Mouse (Mus musculus): ENCODE measurements around the gene BC025446. TPM values are rescaled to one million over a fixed set of nuclear protein-coding genes. Genes with fewer than 3 reads are reported as not detected.
"Not testable (repeated sequence)": the region's sequence is repeated elsewhere in the genome, so short reads cannot be mapped to it uniquely, and the experiment has no call there.

BC025446 gene
- not detected in 2 replicates for polyA plus RNA-seq (2015; fragmentation: Nextera tagmentation; extraction: Ambion mirVana)

- Histone ChIP-seq H3K4me3 (no peak within 1 kb of the TSS), H3K27me3 (replicated peaks) (no peaks in the 10 kb centered on the region), H3K9ac (no peak within 1 kb of the TSS), H3K4me2 (no peak within 1 kb of the TSS), H3K9me3 (peaks cover 13% of the 10 kb centered on the region; the same call in 1 of the 2 replicates), H3K27ac (replicated peaks) (no peak within 1 kb of the TSS), H3K36me3 (no peaks in the 10 kb centered on the region), H3K4me1 (no peaks in the 10 kb centered on the region)
- WGBS: 61% methylated on average over 7 of the region's 7 CpGs
- no peak for ATAC-seq (ENCODE audit: extremely low read depth, insufficient number of reproducible peaks, low FRiP score, low TSS enrichment)
Measured at GRCm38 (mm10) chr15:75215778-75216691, at the start of gene BC025446. BC025446 (plus strand) TSS chr15:75216376.

- WGBS: 40% methylated on average over 1 of the region's 1 CpGs
- no peak for ATAC-seq (ENCODE audit: extremely low read depth, insufficient number of reproducible peaks, low FRiP score, low TSS enrichment)
Measured at GRCm38 (mm10) chr15:75175506-75175905, 40.7 kb upstream of the BC025446 start.

GRCm38 (mm10) chr15:75186291-75186690 lies 29.9 kb upstream of the BC025446 start:
- WGBS: 36% methylated on average over 2 of the region's 2 CpGs
- no peak for ATAC-seq (ENCODE audit: extremely low read depth, insufficient number of reproducible peaks, low FRiP score, low TSS enrichment)
- H3K36me3 ChIP-seq: no peaks in the 10 kb centered on the region
- H3K9me3 ChIP-seq: no peaks in the 10 kb centered on the region
- H3K4me1 ChIP-seq: no peaks in the 10 kb centered on the region
- H3K27me3 ChIP-seq (replicated peaks): no peaks in the 10 kb centered on the region
- no peak overlapping the region for H3K4me2 ChIP-seq
- no peak overlapping the region for H3K4me3 ChIP-seq
- H3K9ac ChIP-seq: no peak overlapping the region
- H3K27ac ChIP-seq (replicated peaks): no peak overlapping the region

More at GRCm38 (mm10) chr15:75175506-75175905, 40.7 kb upstream of the BC025446 start:
- H3K9ac ChIP-seq: no peak overlapping the region
- H3K36me3 ChIP-seq: no peaks in the 10 kb centered on the region
- H3K9me3 ChIP-seq: no peaks in the 10 kb centered on the region
- H3K27ac ChIP-seq (replicated peaks): no peak overlapping the region
- H3K27me3 ChIP-seq (replicated peaks): no peaks in the 10 kb centered on the region
- no peak overlapping the region for H3K4me3 ChIP-seq
- H3K4me1 ChIP-seq: no peaks in the 10 kb centered on the region
- H3K4me2 ChIP-seq: no peak overlapping the region

DNA sequence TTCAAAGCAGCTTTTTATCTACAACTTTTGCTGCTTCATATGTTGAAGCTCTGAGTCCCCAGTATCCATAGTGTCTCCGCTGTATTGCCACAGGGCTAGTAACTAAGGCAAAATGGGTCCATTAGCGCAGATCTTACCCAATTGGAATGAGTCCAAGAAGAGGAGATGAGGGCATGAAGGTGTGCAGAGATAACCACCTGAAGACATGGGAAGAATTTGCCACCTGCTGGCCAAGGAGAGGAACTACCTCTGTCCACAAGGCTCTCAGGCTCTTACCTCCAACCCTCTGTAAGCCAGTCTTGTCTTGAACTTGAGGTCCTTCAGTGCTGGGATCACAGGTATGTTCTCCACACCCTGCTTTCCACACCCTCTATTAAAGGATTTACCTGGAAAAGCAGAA lies 27.1 kb upstream of the BC025446 start:
- 58% methylated on average over 2 of the region's 2 CpGs for WGBS
- Histone ChIP-seq H3K27ac (replicated peaks) (no peak overlapping the region), H3K4me3 (no peak overlapping the region), H3K9ac (no peak overlapping the region), H3K27me3 (replicated peaks) (no peaks in the 10 kb centered on the region), H3K36me3 (no peaks in the 10 kb centered on the region), H3K4me1 (no peaks in the 10 kb centered on the region), H3K9me3 (no peaks in the 10 kb centered on the region), H3K4me2 (no peak overlapping the region)
- no peak for ATAC-seq (ENCODE audit: extremely low read depth, insufficient number of reproducible peaks, low FRiP score, low TSS enrichment)

DNA sequence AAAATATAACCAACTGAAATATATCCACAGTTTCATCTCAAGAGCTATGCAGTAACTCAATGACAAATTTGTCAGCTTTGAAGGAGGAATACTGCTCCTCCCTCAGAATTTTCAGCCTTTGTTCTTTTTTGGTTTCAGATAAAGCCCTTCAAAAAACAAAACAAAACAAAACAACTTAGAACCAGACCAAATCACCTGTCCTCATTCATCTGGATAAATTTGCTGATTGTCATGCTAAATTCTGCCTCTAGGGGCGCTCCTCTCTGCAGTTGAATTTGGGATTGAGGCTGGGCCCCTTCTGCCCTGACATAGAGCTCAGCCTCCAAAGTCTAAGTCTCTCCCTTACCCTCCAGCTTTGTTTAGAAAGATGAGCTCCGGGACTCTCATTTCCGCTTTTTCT lies 25.6 kb upstream of the BC025446 start:
- not testable (repeated sequence) for H3K4me1 ChIP-seq; ATAC-seq (ENCODE audit: extremely low read depth, insufficient number of reproducible peaks, low FRiP score, low TSS enrichment); H3K9ac ChIP-seq; H3K9me3 ChIP-seq; H3K4me3 ChIP-seq; H3K36me3 ChIP-seq; H3K4me2 ChIP-seq; H3K27ac ChIP-seq (replicated peaks); H3K27me3 ChIP-seq (replicated peaks)
- 0% methylated on average over 1 of the region's 3 CpGs for WGBS

GRCm38 (mm10) chr15:75216831-75217230 lies 655 bp downstream of the BC025446 start:
- no peak for ATAC-seq (ENCODE audit: extremely low read depth, insufficient number of reproducible peaks, low FRiP score, low TSS enrichment)
- H3K27me3 ChIP-seq (replicated peaks): no peaks in the 10 kb centered on the region
- no peak overlapping the region for H3K4me3 ChIP-seq
- H3K9ac ChIP-seq: no peak overlapping the region
- H3K4me2 ChIP-seq: no peak overlapping the region
- no peak overlapping the region for H3K27ac ChIP-seq (replicated peaks)
- no peaks in the 10 kb centered on the region for H3K36me3 ChIP-seq
- 47% methylated on average over 1 of the region's 1 CpGs for whole genome bisulfite sequencing
- peaks cover 13% of the 10 kb centered on the region; the same call in 1 of the 2 replicates for H3K9me3 ChIP-seq
- no peaks in the 10 kb centered on the region for H3K4me1 ChIP-seq

DNA sequence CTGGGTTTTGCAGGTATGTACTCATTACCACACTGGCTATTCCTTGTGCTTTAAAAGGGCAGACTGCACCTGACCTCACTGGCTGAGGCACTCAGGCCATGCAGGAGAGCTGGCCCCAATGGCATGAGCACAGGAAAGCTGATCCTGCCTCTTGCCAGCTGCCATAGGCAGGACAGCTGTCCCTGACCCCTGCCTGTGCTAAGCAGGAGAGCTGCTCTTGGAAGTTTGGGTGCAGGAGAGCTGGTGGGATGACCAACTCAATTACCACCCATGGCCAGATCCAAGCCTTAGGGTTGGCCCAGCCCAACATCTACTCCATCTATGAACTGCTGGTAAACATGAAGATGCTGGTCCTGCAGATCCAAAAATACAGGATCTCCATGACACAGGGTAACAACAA lies 5.8 kb downstream of the BC025446 start:
- no peak overlapping the region for H3K4me2 ChIP-seq
- no peaks in the 10 kb centered on the region for H3K27me3 ChIP-seq (replicated peaks)
- no peak for ATAC-seq (ENCODE audit: extremely low read depth, insufficient number of reproducible peaks, low FRiP score, low TSS enrichment)
- no peaks in the 10 kb centered on the region for H3K36me3 ChIP-seq
- no peak overlapping the region for H3K4me3 ChIP-seq
- H3K9ac ChIP-seq: no peak overlapping the region
- H3K27ac ChIP-seq (replicated peaks): no peak overlapping the region
- H3K9me3 ChIP-seq: peaks cover 3% of the 10 kb centered on the region; the same call in 1 of the 2 replicates
- no peaks in the 10 kb centered on the region for H3K4me1 ChIP-seq

- Histone ChIP-seq H3K27me3 (replicated peaks) (no peaks in the 10 kb centered on the region), H3K27ac (replicated peaks) (no peak overlapping the region), H3K9ac (no peak overlapping the region), H3K9me3 (no peaks in the 10 kb centered on the region), H3K36me3 (no peaks in the 10 kb centered on the region), H3K4me1 (no peaks in the 10 kb centered on the region), H3K4me3 (no peak overlapping the region), H3K4me2 (no peak overlapping the region)
- WGBS: 73% methylated on average over 3 of the region's 3 CpGs
- ATAC-seq (ENCODE audit: extremely low read depth, insufficient number of reproducible peaks, low FRiP score, low TSS enrichment): no peak
Measured at GRCm38 (mm10) chr15:75237736-75238288, 21.6 kb downstream of the BC025446 start.

DNA sequence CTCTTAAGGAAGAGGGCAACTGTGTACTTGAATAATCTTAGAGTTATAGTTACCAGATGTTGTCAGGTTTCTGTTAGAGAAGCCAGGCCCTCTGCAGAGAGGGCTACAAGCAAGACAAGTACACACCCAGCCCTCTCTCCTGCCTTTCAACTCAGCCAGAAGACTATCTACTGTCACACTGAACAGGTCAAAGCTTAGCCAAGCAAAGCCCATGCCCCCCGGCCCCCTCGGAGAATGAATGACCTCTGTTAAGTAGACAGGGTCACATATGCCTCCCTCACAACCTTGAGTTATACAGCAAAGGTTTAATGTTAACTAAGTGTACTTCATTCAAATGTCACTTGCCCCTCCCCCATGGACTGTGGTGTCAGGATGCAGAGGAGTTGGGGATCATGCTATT lies 24.4 kb downstream of the BC025446 start:
- Histone ChIP-seq H3K9me3 (no peaks in the 10 kb centered on the region), H3K27me3 (replicated peaks) (no peaks in the 10 kb centered on the region), H3K36me3 (no peaks in the 10 kb centered on the region), H3K27ac (replicated peaks) (no peak overlapping the region), H3K4me1 (no peaks in the 10 kb centered on the region), H3K9ac (no peak overlapping the region), H3K4me2 (no peak overlapping the region), H3K4me3 (no peak overlapping the region)
- ATAC-seq (ENCODE audit: extremely low read depth, insufficient number of reproducible peaks, low FRiP score, low TSS enrichment): no peak
- WGBS: 72% methylated on average over 2 of the region's 2 CpGs

DNA sequence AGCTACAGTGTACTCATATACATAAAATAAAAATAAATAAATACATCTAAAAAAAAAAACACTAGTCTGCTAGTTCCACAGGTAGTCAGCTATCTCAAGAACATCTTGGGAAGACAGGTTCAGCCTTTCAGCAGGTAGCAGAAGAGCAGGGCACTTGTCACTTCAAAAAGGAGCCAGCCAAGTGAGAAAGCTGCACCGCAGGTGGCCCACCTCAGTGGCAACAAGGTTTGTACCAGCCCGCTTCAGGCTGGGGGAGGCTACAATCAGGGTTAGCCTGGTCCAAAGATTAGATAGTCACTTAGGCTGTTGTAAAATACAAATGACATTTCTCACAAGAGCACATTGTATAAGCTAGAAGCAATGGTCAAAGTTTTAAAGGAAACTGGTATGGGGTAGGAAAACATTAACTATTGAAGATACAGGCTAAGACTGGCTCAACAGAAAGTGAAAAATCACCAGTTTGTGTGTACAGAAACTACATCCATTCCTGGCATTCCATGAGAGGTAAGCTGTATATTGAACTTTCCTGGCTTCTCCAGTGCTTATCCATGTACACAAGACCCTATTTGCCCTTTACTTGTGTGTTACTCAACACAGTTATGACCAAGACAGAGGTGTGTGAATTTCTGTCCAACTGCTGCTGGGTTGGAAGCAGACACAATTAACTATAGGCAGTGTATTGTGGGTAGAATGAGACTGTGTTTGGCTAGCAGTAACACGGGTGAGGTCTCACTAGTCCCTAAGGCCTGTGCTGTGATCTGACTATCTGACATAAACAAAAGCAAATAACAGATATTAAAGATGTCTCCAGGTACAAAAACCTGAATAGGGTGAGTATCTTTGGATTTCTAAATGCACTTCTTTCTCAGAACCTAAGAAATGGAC lies 26.8 kb downstream of the BC025446 start:
- Histone ChIP-seq H3K4me2 (no peak overlapping the region), H3K27me3 (replicated peaks) (no peaks in the 10 kb centered on the region), H3K27ac (replicated peaks) (no peak overlapping the region), H3K9me3 (no peaks in the 10 kb centered on the region), H3K4me1 (no peaks in the 10 kb centered on the region), H3K4me3 (no peak overlapping the region), H3K9ac (no peak overlapping the region), H3K36me3 (no peaks in the 10 kb centered on the region)
- ATAC-seq (ENCODE audit: extremely low read depth, insufficient number of reproducible peaks, low FRiP score, low TSS enrichment): no peak
- WGBS: 56% methylated on average over 3 of the region's 3 CpGs

DNA sequence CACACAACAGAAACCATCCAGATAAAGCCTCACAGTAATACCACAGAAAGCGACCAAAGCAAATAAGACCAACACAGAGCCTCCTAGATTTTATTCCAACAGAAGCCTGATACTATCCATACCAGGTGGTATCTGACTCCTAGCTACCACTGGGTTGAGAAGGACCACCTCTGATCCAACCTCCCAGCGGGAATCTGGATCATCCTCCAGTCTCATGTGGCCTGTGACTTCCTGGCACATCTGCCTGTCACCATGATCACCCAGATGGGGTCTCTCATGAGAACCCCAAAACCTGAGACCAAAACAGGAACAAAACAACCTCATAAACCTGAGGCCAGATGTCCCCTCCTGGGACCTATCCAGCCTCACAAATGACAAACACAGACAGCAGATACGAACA lies 38.5 kb downstream of the BC025446 start:
- H3K36me3 ChIP-seq: no peaks in the 10 kb centered on the region
- no peak overlapping the region for H3K27ac ChIP-seq (replicated peaks)
- H3K9ac ChIP-seq: no peak overlapping the region
- no peak overlapping the region for H3K4me2 ChIP-seq
- no peaks in the 10 kb centered on the region for H3K4me1 ChIP-seq
- no peaks in the 10 kb centered on the region for H3K27me3 ChIP-seq (replicated peaks)
- no peak for ATAC-seq (ENCODE audit: extremely low read depth, insufficient number of reproducible peaks, low FRiP score, low TSS enrichment)
- no peaks in the 10 kb centered on the region for H3K9me3 ChIP-seq
- no peak overlapping the region for H3K4me3 ChIP-seq
- WGBS: 73% methylated on average over 3 of the region's 3 CpGs
